Mouse (Mus musculus) right cerebral cortex, adult 2 months (tissue): Measurements from ENCODE around the gene Homer2.
A peak's percentile ranks its signal among the peaks of the same experiment; 100 is the strongest.

Experiments used
- DNase-seq, 2 experiments: peaks; one replicate each; pipeline ENCODE4 v3.0.0; 2021 to 2022; ENCODE audit warnings: low spot score in 2 of 2

Gene Homer2

GRCm38 (mm10) chr7:81707471-81708140, at the start of gene Homer2:
TSS of gene Homer2 (minus strand) at chr7:81707527.
- no peak for DNase-seq

- DNase-seq = no peak
Measured at GRCm38 (mm10) chr7:81747956-81748355, 40.6 kb upstream of the Homer2 start.

GRCm38 (mm10) chr7:81744145-81744544, 36.8 kb upstream of the Homer2 start:
- DNase-seq = no peak

GRCm38 (mm10) chr7:81740010-81740409, 32.7 kb upstream of the Homer2 start:
- DNase-seq = no peak

GRCm38 (mm10) chr7:81738720-81739385, 31.5 kb upstream of the Homer2 start:
- no peak for DNase-seq

- no peak for DNase-seq
Measured at GRCm38 (mm10) chr7:81735300-81736048, 28.1 kb upstream of the Homer2 start.

GRCm38 (mm10) chr7:81732183-81733089, 25.1 kb upstream of the Homer2 start:
- DNase-seq = no peak

- DNase-seq = peak; percentile 68 to 72
Measured at GRCm38 (mm10) chr7:81731181-81731651, 23.9 kb upstream of the Homer2 start.

GRCm38 (mm10) chr7:81729787-81730186, 22.5 kb upstream of the Homer2 start:
- DNase-seq = no peak

GRCm38 (mm10) chr7:81727716-81728115, 20.4 kb upstream of the Homer2 start:
- DNase-seq = no peak

- no peak for DNase-seq
Measured at GRCm38 (mm10) chr7:81726728-81727005, 19.3 kb upstream of the Homer2 start.

- DNase-seq = peak; percentile 22 to 28
Measured at GRCm38 (mm10) chr7:81725986-81726727, 18.8 kb upstream of the Homer2 start.

GRCm38 (mm10) chr7:81723851-81724250, 16.5 kb upstream of the Homer2 start:
- peak in 1 of 2 experiments; percentile 31 for DNase-seq

GRCm38 (mm10) chr7:81721271-81721670, 13.9 kb upstream of the Homer2 start:
- DNase-seq = no peak

GRCm38 (mm10) chr7:81719216-81719661, 11.9 kb upstream of the Homer2 start:
- DNase-seq = no peak

- no peak for DNase-seq
Measured at GRCm38 (mm10) chr7:81718657-81719056, 11.3 kb upstream of the Homer2 start.

- no peak for DNase-seq
Measured at GRCm38 (mm10) chr7:81710166-81710565, 2.8 kb upstream of the Homer2 start.

- DNase-seq = no peak
Measured at GRCm38 (mm10) chr7:81708165-81708564, 838 bp upstream of the Homer2 start.

GRCm38 (mm10) chr7:81706416-81707391, 623 bp downstream of the Homer2 start:
- DNase-seq = peak in 1 of 2 experiments; percentile 22

GRCm38 (mm10) chr7:81706027-81706415, 1.3 kb downstream of the Homer2 start:
- peak; percentile 49 to 69 for DNase-seq
